Mouse (Mus musculus) lung, postnatal 0 days (tissue): Measurements from ENCODE around the gene Shpk.

Experiments used
- CTCF ChIP-seq: IDR thresholded peaks from 2 replicates; pipeline ENCODE4 v1.5.1; 2016; ENCODE audit warnings: antibody characterized with exemption, mild to moderate bottlenecking
- EP300 ChIP-seq: IDR thresholded peaks from 2 replicates; pipeline ENCODE4 v1.6.1; 2016; ENCODE audit warnings: antibody characterized with exemption, mild to moderate bottlenecking, control low read depth

- TF ChIP-seq CTCF (no peak), EP300 (no peak)
These were observed 30.7 kb upstream of the Shpk start for GRCm38 (mm10) chr11:73168576-73168975.
